ENCODE assay signal across 16 mouse cellular contexts in the genomic region with DNA sequence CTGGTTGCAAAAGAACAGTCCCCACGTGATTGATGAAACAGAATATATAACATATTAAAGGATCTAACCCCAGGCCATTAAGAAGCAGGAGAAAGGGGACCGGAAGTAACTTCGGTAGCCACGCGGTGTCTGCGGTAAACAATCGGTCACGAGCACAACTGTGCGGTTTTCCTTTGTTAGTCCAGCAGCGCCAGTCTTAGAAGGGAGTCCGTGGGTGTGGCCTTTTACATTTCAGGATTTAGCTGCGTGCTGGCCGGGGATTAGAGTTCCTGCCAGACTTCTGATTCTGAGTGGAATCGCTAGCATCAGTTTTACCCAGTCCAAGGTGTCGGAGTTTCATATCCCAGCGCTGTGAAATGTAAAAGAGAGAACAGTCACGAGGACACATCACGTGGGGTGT. TPM values are rescaled to one million over a fixed set of nuclear protein-coding genes. Genes with fewer than 3 reads are reported as not detected.
A peak's percentile ranks its signal among the peaks of the same experiment; 100 is the strongest.
DNase-seq lines count a peak whose midpoint lies in the region; ATAC-seq and TF ChIP-seq lines count a peak whose summit lies in the region.
"Had no signal": no experiment of that assay in that cellular context is flagged by ENCODE, and none has a peak within 500 bp of the region (broad histone marks: within the 10 kb centered on the region; RNA-seq: fewer than 3 reads in every experiment).

No protein-coding gene starts in this region.

- peak overlapping the region; percentile 18; the same call in 1 of the 2 replicates for H3K4me2 ChIP-seq in forebrain, embryonic 14.5 days (ENCODE audit: low read length)
- no peak overlapping the region for H3K4me2 ChIP-seq in forebrain, embryonic 12.5 days
- no peak overlapping the region for H3K4me2 ChIP-seq in liver, embryonic 11.5 days
- no peak overlapping the region for H3K4me2 ChIP-seq in liver, embryonic 12.5 days
- H3K4me2 ChIP-seq in embryonic facial prominence, embryonic 11.5 days (ENCODE audit: low read depth, low read length): no peak overlapping the region
- peak overlapping the region; percentile 27 for H3K4me2 ChIP-seq in limb, embryonic 15.5 days
- H3K4me2 ChIP-seq: heart, embryonic 15.5 days; intestine, embryonic 15.5 days had no signal

- ATAC-seq in forebrain, embryonic 14.5 days: no peak
- no peak for ATAC-seq in forebrain, embryonic 12.5 days (ENCODE audit: low FRiP score)
- ATAC-seq in liver, embryonic 11.5 days (replicated peaks; ENCODE audit: low FRiP score): no peak
- no peak for ATAC-seq in liver, embryonic 12.5 days
- ATAC-seq in embryonic facial prominence, embryonic 11.5 days (replicated peaks; ENCODE audit: insufficient number of reproducible peaks, low FRiP score, low TSS enrichment, low read depth): no peak
- no peak for ATAC-seq in limb, embryonic 15.5 days (ENCODE audit: insufficient number of reproducible peaks, low FRiP score, low TSS enrichment, low read depth)
- ATAC-seq: intestine, embryonic 15.5 days had no signal

- no peak overlapping the region for H3K4me3 ChIP-seq in forebrain, embryonic 14.5 days (ENCODE audit: low read depth, low read length)
- no peak overlapping the region for H3K4me3 ChIP-seq in forebrain, embryonic 12.5 days (replicated peaks)
- no peak overlapping the region for H3K4me3 ChIP-seq in liver, embryonic 11.5 days (ENCODE audit: low read depth, low read length)
- H3K4me3 ChIP-seq in liver, embryonic 12.5 days: no peak overlapping the region
- H3K4me3 ChIP-seq in embryonic facial prominence, embryonic 11.5 days (ENCODE audit: low read depth, low read length): no peak overlapping the region
- peak overlapping the region; percentile 15; the same call in 1 of the 2 replicates for H3K4me3 ChIP-seq in limb, embryonic 15.5 days
- no peak overlapping the region for H3K4me3 ChIP-seq in heart, adult 2 months
- H3K4me3 ChIP-seq: forebrain, embryonic 10.5 days; heart, embryonic 15.5 days; intestine, embryonic 15.5 days; left cerebral cortex, adult 2 months had no signal

- DNase-seq in forebrain, embryonic 14.5 days (ENCODE audit: low spot score): no peak
- peak; percentile 19 for DNase-seq in liver, embryonic 11.5 days (ENCODE audit: low spot score)
- DNase-seq in embryonic facial prominence, embryonic 11.5 days (ENCODE audit: low spot score): peak; percentile 35
- no peak for DNase-seq in heart, adult 2 months
- no peak for DNase-seq in lung, postnatal 10 days
- DNase-seq: adrenal gland, postnatal 25 days; cerebellum, postnatal 25 days; gastrocnemius, postnatal 10 days; retina, postnatal 1 day had no signal

- no peaks in the 10 kb centered on the region for H3K9me3 ChIP-seq in forebrain, embryonic 14.5 days (replicated peaks; ENCODE audit: control insufficient read depth, low read length)
- H3K9me3 ChIP-seq in forebrain, embryonic 12.5 days: no peaks in the 10 kb centered on the region
- no peaks in the 10 kb centered on the region for H3K9me3 ChIP-seq in liver, embryonic 11.5 days (ENCODE audit: control insufficient read depth, low read length)
- H3K9me3 ChIP-seq in liver, embryonic 12.5 days (replicated peaks): no peaks in the 10 kb centered on the region
- no peaks in the 10 kb centered on the region for H3K9me3 ChIP-seq in embryonic facial prominence, embryonic 11.5 days (replicated peaks; ENCODE audit: control insufficient read depth, low read length)
- H3K9me3 ChIP-seq in limb, embryonic 15.5 days: no peaks in the 10 kb centered on the region
- H3K9me3 ChIP-seq: forebrain, embryonic 10.5 days; heart, embryonic 15.5 days; intestine, embryonic 15.5 days had no signal

- no peak for TF ChIP-seq POLR2A in heart, adult 2 months (IDR thresholded peaks at IDR 0.05; ENCODE audit: insufficient read depth, low read depth, low read length)

- no peak overlapping the region for H3K9ac ChIP-seq in forebrain, embryonic 14.5 days (ENCODE audit: low read length)
- no peak overlapping the region for H3K9ac ChIP-seq in forebrain, embryonic 12.5 days
- no peak overlapping the region for H3K9ac ChIP-seq in liver, embryonic 11.5 days (ENCODE audit: low read depth, low read length)
- H3K9ac ChIP-seq in liver, embryonic 12.5 days: no peak overlapping the region
- H3K9ac ChIP-seq in embryonic facial prominence, embryonic 11.5 days (replicated peaks; ENCODE audit: low read length): no peak overlapping the region
- no peak overlapping the region for H3K9ac ChIP-seq in limb, embryonic 15.5 days
- no peak overlapping the region for H3K9ac ChIP-seq in heart, adult 2 months (ENCODE audit: low read depth, low read length)
- H3K9ac ChIP-seq: heart, embryonic 15.5 days; intestine, embryonic 15.5 days had no signal

- intact Hi-C loops in heart, adult 2 months (cut with DNase I): no loop called here

- no peaks in the 10 kb centered on the region for H3K4me1 ChIP-seq in forebrain, embryonic 14.5 days (ENCODE audit: control insufficient read depth, insufficient read depth, low read length)
- H3K4me1 ChIP-seq in forebrain, embryonic 12.5 days: no peaks in the 10 kb centered on the region
- H3K4me1 ChIP-seq in liver, embryonic 11.5 days (replicated peaks; ENCODE audit: control insufficient read depth, insufficient read depth, low read length): no peaks in the 10 kb centered on the region
- no peaks in the 10 kb centered on the region for H3K4me1 ChIP-seq in liver, embryonic 12.5 days
- H3K4me1 ChIP-seq in embryonic facial prominence, embryonic 11.5 days (ENCODE audit: control insufficient read depth, insufficient read depth, low read length): no peaks in the 10 kb centered on the region
- peaks cover 15% of the 10 kb centered on the region for H3K4me1 ChIP-seq in limb, embryonic 15.5 days
- H3K4me1 ChIP-seq in heart, adult 2 months (ENCODE audit: control insufficient read depth, insufficient read depth, low read length): no peaks in the 10 kb centered on the region; the same call in 1 of the 2 replicates
- H3K4me1 ChIP-seq: heart, embryonic 15.5 days; intestine, embryonic 15.5 days had no signal

- no peaks in the 10 kb centered on the region for H3K79me2 ChIP-seq in heart, adult 2 months (replicated peaks; ENCODE audit: control insufficient read depth, insufficient read depth, low read length)

- H3K36me3 ChIP-seq in forebrain, embryonic 14.5 days (ENCODE audit: control insufficient read depth, insufficient read depth, low read length): no peaks in the 10 kb centered on the region
- no peaks in the 10 kb centered on the region for H3K36me3 ChIP-seq in forebrain, embryonic 12.5 days (replicated peaks)
- no peaks in the 10 kb centered on the region for H3K36me3 ChIP-seq in liver, embryonic 11.5 days (ENCODE audit: control insufficient read depth, insufficient read depth, low read length)
- H3K36me3 ChIP-seq in liver, embryonic 12.5 days: no peaks in the 10 kb centered on the region
- no peaks in the 10 kb centered on the region for H3K36me3 ChIP-seq in embryonic facial prominence, embryonic 11.5 days (replicated peaks; ENCODE audit: control insufficient read depth, insufficient read depth, low read depth, low read length)
- no peaks in the 10 kb centered on the region for H3K36me3 ChIP-seq in limb, embryonic 15.5 days
- H3K36me3 ChIP-seq in heart, adult 2 months (ENCODE audit: control insufficient read depth, insufficient read depth, low read length): no peaks in the 10 kb centered on the region
- H3K36me3 ChIP-seq: forebrain, embryonic 10.5 days; heart, embryonic 15.5 days; intestine, embryonic 15.5 days had no signal

- H3K27ac ChIP-seq in forebrain, embryonic 14.5 days (ENCODE audit: low read depth, low read length): no peak overlapping the region
- H3K27ac ChIP-seq in forebrain, embryonic 12.5 days: no peak overlapping the region
- H3K27ac ChIP-seq in liver, embryonic 11.5 days (ENCODE audit: low read depth, low read length): no peak overlapping the region
- no peak overlapping the region for H3K27ac ChIP-seq in liver, embryonic 12.5 days
- H3K27ac ChIP-seq in embryonic facial prominence, embryonic 11.5 days (replicated peaks; ENCODE audit: low read depth, low read length): no peak overlapping the region
- no peak overlapping the region for H3K27ac ChIP-seq in limb, embryonic 15.5 days
- H3K27ac ChIP-seq in heart, adult 2 months: no peak overlapping the region
- H3K27ac ChIP-seq: forebrain, embryonic 10.5 days; heart, embryonic 15.5 days; intestine, embryonic 15.5 days; left cerebral cortex, adult 2 months had no signal

- TF ChIP-seq EP300 in heart, adult 2 months (IDR thresholded peaks at IDR 0.05; ENCODE audit: insufficient read depth, low read depth, low read length): no peak

- no peak for TF ChIP-seq CTCF in heart, adult 2 months (IDR thresholded peaks at IDR 0.05)

- 74% methylated on average over 18 of the region's 18 CpGs for WGBS in forebrain, embryonic 14.5 days
- 69% methylated on average over 18 of the region's 18 CpGs for WGBS in forebrain, embryonic 12.5 days
- 80% methylated on average over 18 of the region's 18 CpGs for WGBS in liver, embryonic 11.5 days
- 79% methylated on average over 18 of the region's 18 CpGs for WGBS in liver, embryonic 12.5 days (ENCODE audit: insufficient replicate concordance)
- WGBS in embryonic facial prominence, embryonic 11.5 days: 76% methylated on average over 18 of the region's 18 CpGs
- 51% methylated on average over 18 of the region's 18 CpGs for WGBS in limb, embryonic 15.5 days
- 70% methylated on average over 18 of the region's 18 CpGs for WGBS in heart, adult 2 months

- no peaks in the 10 kb centered on the region for H3K27me3 ChIP-seq in forebrain, embryonic 14.5 days (replicated peaks; ENCODE audit: control insufficient read depth, insufficient read depth, low read length)
- no peaks in the 10 kb centered on the region for H3K27me3 ChIP-seq in forebrain, embryonic 12.5 days
- H3K27me3 ChIP-seq in liver, embryonic 11.5 days (replicated peaks; ENCODE audit: control insufficient read depth, insufficient read depth, low read length): no peaks in the 10 kb centered on the region
- no peaks in the 10 kb centered on the region for H3K27me3 ChIP-seq in liver, embryonic 12.5 days (replicated peaks)
- H3K27me3 ChIP-seq in embryonic facial prominence, embryonic 11.5 days (ENCODE audit: control insufficient read depth, insufficient read depth, low read length): no peaks in the 10 kb centered on the region
- no peaks in the 10 kb centered on the region for H3K27me3 ChIP-seq in limb, embryonic 15.5 days
- no peaks in the 10 kb centered on the region for H3K27me3 ChIP-seq in heart, adult 2 months (ENCODE audit: control insufficient read depth, insufficient read depth, low read length)
- H3K27me3 ChIP-seq: heart, embryonic 15.5 days; intestine, embryonic 15.5 days had no signal

RNA-seq across cellular contexts. Expression of gene Frzb, which starts 34.3 kb away (rescaled TPM):
- 2.9 and 3.4 TPM in 2 replicates for polyA plus RNA-seq in forebrain, embryonic 14.5 days (2014; fragmentation: Nextera tagmentation; extraction: Ambion mirVana)
- polyA plus RNA-seq in forebrain, embryonic 12.5 days (2016; fragmentation: Nextera tagmentation; extraction: Ambion mirVana): 8.8 and 11.5 TPM in 2 replicates
- 1.8 and 4.1 TPM in 2 replicates for polyA plus RNA-seq in liver, embryonic 11.5 days (2014; fragmentation: Nextera tagmentation; extraction: Ambion mirVana)
- 1.5 and 1.6 TPM in 2 replicates for polyA plus RNA-seq in liver, embryonic 12.5 days (2016; fragmentation: Nextera tagmentation; extraction: Ambion mirVana)
- polyA plus RNA-seq in embryonic facial prominence, embryonic 11.5 days (2014; fragmentation: Nextera tagmentation; extraction: Ambion mirVana): 73.6 and 78.6 TPM in 2 replicates
- 9.0 and 11.2 TPM in 2 replicates for polyA plus RNA-seq in limb, embryonic 15.5 days (2015; fragmentation: Nextera tagmentation; extraction: Ambion mirVana)
- 1 to 10 TPM; 5.7 to 6.0 TPM for total RNA-seq in heart, adult 2 months (2021)
- 2.8 and 4.6 TPM in 2 replicates for polyA plus RNA-seq in heart, adult 2 months (2012; rRNA removed)

Comparison
In these comparisons a context has a peak if more than half of its experiments do, and no peak if none do; other contexts are left out.
1. H3K4me2 ChIP-seq: peak in forebrain, embryonic 14.5 days (single experiment) and limb, embryonic 15.5 days (single experiment); none in forebrain, embryonic 12.5 days (single experiment), liver, embryonic 11.5 days (single experiment), liver, embryonic 12.5 days (single experiment) and embryonic facial prominence, embryonic 11.5 days (single experiment).
2. DNase-seq: peak in liver, embryonic 11.5 days (single experiment) and embryonic facial prominence, embryonic 11.5 days (single experiment); none in forebrain, embryonic 14.5 days (single experiment), heart, adult 2 months (0 of 2) and lung, postnatal 10 days (single experiment).